ENCODE assay signal across 10 mouse cellular contexts in the genomic region with DNA sequence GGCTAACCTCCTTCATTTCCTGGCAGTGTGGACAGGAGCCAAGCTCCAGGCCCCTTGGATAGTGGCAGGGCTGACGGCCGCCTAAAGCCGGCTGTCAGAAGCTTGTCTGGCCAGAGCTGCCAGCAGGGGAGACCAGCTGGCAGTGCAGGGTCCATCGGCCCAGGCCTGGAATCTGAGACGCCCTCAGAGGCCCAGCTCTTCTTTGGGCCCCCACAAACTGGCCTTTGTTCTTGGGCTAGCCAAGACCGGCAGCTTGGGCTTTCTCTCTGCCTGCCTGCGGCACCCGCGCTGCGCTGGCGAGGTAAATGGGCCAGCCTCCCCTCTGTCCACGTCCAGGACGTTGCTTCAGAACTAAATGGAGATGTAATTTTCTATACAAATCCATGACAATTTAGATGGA. TPM values are rescaled to one million over a fixed set of nuclear protein-coding genes. Genes with fewer than 3 reads are reported as not detected.
DNase-seq lines count a peak whose midpoint lies in the region; ATAC-seq lines count a peak whose summit lies in the region.
"Had no signal": no experiment of that assay in that cellular context is flagged by ENCODE, and none has a peak within 500 bp of the region (broad histone marks: within the 10 kb centered on the region; RNA-seq: fewer than 3 reads in every experiment).

No protein-coding gene starts in this region.

- H3K36me3 ChIP-seq in liver, embryonic 11.5 days (ENCODE audit: control insufficient read depth, insufficient read depth, low read length) = no peaks in the 10 kb centered on the region
- H3K36me3 ChIP-seq in hindbrain, embryonic 16.5 days (ENCODE audit: control insufficient read depth, insufficient read depth, low read length) = no peaks in the 10 kb centered on the region
- H3K36me3 ChIP-seq in neural tube, embryonic 13.5 days = no peaks in the 10 kb centered on the region
- H3K36me3 ChIP-seq: limb, embryonic 12.5 days had no signal

- WGBS in liver, embryonic 11.5 days = 72% methylated on average over 13 of the region's 13 CpGs
- 10% methylated on average over 13 of the region's 13 CpGs for WGBS in hindbrain, embryonic 16.5 days
- 12% methylated on average over 13 of the region's 13 CpGs for WGBS in neural tube, embryonic 13.5 days

- no peak overlapping the region for H3K4me3 ChIP-seq in liver, embryonic 11.5 days (ENCODE audit: low read depth, low read length)
- H3K4me3 ChIP-seq in hindbrain, embryonic 16.5 days (ENCODE audit: low read length) = no peak overlapping the region
- H3K4me3 ChIP-seq in neural tube, embryonic 13.5 days = no peak overlapping the region
- H3K4me3 ChIP-seq: limb, embryonic 12.5 days had no signal

- peak overlapping the region; percentile 97 for H3K27ac ChIP-seq in liver, embryonic 11.5 days (ENCODE audit: low read depth, low read length)
- peak overlapping the region; percentile 40 for H3K27ac ChIP-seq in hindbrain, embryonic 16.5 days (ENCODE audit: low read depth, low read length)
- H3K27ac ChIP-seq in neural tube, embryonic 13.5 days (replicated peaks) = peak overlapping the region; percentile 30
- H3K27ac ChIP-seq: limb, embryonic 12.5 days had no signal

- no peak overlapping the region for H3K4me2 ChIP-seq in liver, embryonic 11.5 days
- no peak overlapping the region for H3K4me2 ChIP-seq in hindbrain, embryonic 16.5 days (ENCODE audit: low read length)
- H3K4me2 ChIP-seq in neural tube, embryonic 13.5 days = no peak overlapping the region
- H3K4me2 ChIP-seq: limb, embryonic 12.5 days had no signal

- no peaks in the 10 kb centered on the region for H3K27me3 ChIP-seq in liver, embryonic 11.5 days (replicated peaks; ENCODE audit: control insufficient read depth, insufficient read depth, low read length)
- no peaks in the 10 kb centered on the region for H3K27me3 ChIP-seq in hindbrain, embryonic 16.5 days (replicated peaks; ENCODE audit: control insufficient read depth, insufficient read depth, low read length)
- H3K27me3 ChIP-seq in neural tube, embryonic 13.5 days = peaks cover 32% of the 10 kb centered on the region

- no peaks in the 10 kb centered on the region for H3K9me3 ChIP-seq in liver, embryonic 11.5 days (ENCODE audit: control insufficient read depth, low read length)
- no peaks in the 10 kb centered on the region for H3K9me3 ChIP-seq in hindbrain, embryonic 16.5 days (ENCODE audit: control insufficient read depth, low read length)
- H3K9me3 ChIP-seq in neural tube, embryonic 13.5 days = no peaks in the 10 kb centered on the region
- H3K9me3 ChIP-seq: limb, embryonic 12.5 days had no signal

- H3K9ac ChIP-seq in liver, embryonic 11.5 days (ENCODE audit: low read depth, low read length) = no peak overlapping the region
- H3K9ac ChIP-seq in hindbrain, embryonic 16.5 days (ENCODE audit: low read depth, low read length) = no peak overlapping the region
- H3K9ac ChIP-seq in neural tube, embryonic 13.5 days = peak overlapping the region; percentile 3; the same call in 1 of the 2 replicates
- H3K9ac ChIP-seq: limb, embryonic 12.5 days had no signal

- no peak for ATAC-seq in liver, embryonic 11.5 days (replicated peaks; ENCODE audit: low FRiP score)
- ATAC-seq in hindbrain, embryonic 16.5 days = peak; percentile 29
- ATAC-seq in neural tube, embryonic 13.5 days (ENCODE audit: low read depth) = no peak

- no peak for DNase-seq in liver, embryonic 11.5 days (ENCODE audit: low spot score)
- no peak for DNase-seq in liver
- DNase-seq in embryo, embryonic 10 days (ENCODE audit: low spot score) = peak; percentile 66
- no peak for DNase-seq in gastrocnemius, postnatal 10 days
- DNase-seq in right cerebral cortex, postnatal 36 days (ENCODE audit: low spot score in 2 of 2) = no peak
- no peak for DNase-seq in urinary bladder, postnatal 14 days (ENCODE audit: low spot score)

- peaks cover 59% of the 10 kb centered on the region for H3K4me1 ChIP-seq in liver, embryonic 11.5 days (replicated peaks; ENCODE audit: control insufficient read depth, insufficient read depth, low read length)
- H3K4me1 ChIP-seq in hindbrain, embryonic 16.5 days (ENCODE audit: control insufficient read depth, insufficient read depth, low read depth, low read length) = peaks cover 44% of the 10 kb centered on the region
- H3K4me1 ChIP-seq in neural tube, embryonic 13.5 days (replicated peaks) = peaks cover 53% of the 10 kb centered on the region

RNA-seq across cellular contexts. Expression of a gene that starts 4.3 kb away (rescaled TPM):
- polyA plus RNA-seq in liver, embryonic 11.5 days (2014; fragmentation: Nextera tagmentation; extraction: Ambion mirVana) = not detected in 2 replicates
- not detected in 2 replicates for polyA plus RNA-seq in hindbrain, embryonic 16.5 days (2015; fragmentation: Nextera tagmentation; extraction: Ambion mirVana)
- polyA plus RNA-seq in neural tube, embryonic 13.5 days (2015; fragmentation: Nextera tagmentation; extraction: Ambion mirVana) = not detected in 2 replicates
- total RNA-seq in gastrocnemius, postnatal 10 days (2021) = not detected
- polyA plus RNA-seq: limb, embryonic 12.5 days; small intestine, adult 2 months had no signal

RNA-seq across cellular contexts. Expression of a gene that starts 32.9 kb away (rescaled TPM):
- polyA plus RNA-seq in liver, embryonic 11.5 days (2014; fragmentation: Nextera tagmentation; extraction: Ambion mirVana) = 14.1 and 15.8 TPM in 2 replicates
- 33.7 and 40.7 TPM in 2 replicates for polyA plus RNA-seq in hindbrain, embryonic 16.5 days (2015; fragmentation: Nextera tagmentation; extraction: Ambion mirVana)
- polyA plus RNA-seq in neural tube, embryonic 13.5 days (2015; fragmentation: Nextera tagmentation; extraction: Ambion mirVana) = 40.8 and 43.3 TPM in 2 replicates
- total RNA-seq in gastrocnemius, postnatal 10 days (2021) = 1 to 10 TPM; 4.3 to 6.3 TPM

Comparison
In these comparisons a context has a peak if more than half of its experiments do, and no peak if none do; other contexts are left out.
1. H3K27ac ChIP-seq: peak in every context shown above with its lines; median percentile 97 in liver, embryonic 11.5 days; 40 in hindbrain, embryonic 16.5 days; 30 in neural tube, embryonic 13.5 days.